Mouse (Mus musculus): Measurements from ENCODE around the gene Iah1. TPM values are rescaled to one million over a fixed set of nuclear protein-coding genes. Genes with fewer than 3 reads are reported as not detected.

The Iah1 gene
- polyA plus RNA-seq, 1 experiment: 18.3 TPM

DNA sequence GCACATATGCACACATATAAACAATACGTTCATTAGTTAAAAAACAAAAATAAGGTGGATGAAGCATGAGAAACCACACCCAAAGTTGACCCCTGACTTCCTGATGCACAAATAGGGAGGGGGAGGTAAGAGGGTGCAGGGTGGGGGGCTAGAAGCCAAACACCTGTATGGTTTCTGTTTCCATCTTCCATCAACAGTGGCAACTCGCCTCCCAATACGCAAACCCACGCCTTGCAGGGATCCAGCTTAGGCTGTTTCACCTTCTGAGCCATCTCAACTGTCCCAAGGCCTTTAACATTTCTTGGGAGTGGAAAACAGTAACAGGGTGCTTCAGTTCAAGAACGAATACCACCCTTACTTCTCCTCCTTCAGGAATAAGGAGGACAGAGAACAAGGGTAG, 21.0 kb downstream of the Iah1 start:
- Histone ChIP-seq H3K36me3 (ENCODE audit: control insufficient read depth, insufficient read depth, low read length) (no peaks in the 10 kb centered on the region; the same call in 1 of the 2 replicates), H3K4me1 (ENCODE audit: control insufficient read depth, insufficient read depth, low read length) (no peaks in the 10 kb centered on the region), H3K4me3 (ENCODE audit: control insufficient read depth, low read depth, low read length) (no peak overlapping the region), H3K27me3 (ENCODE audit: control insufficient read depth, insufficient read depth, low read length) (no peaks in the 10 kb centered on the region), H3K27ac (ENCODE audit: control insufficient read depth, insufficient read depth, low read depth, low read length) (no peak overlapping the region)
- TF ChIP-seq CTCF (IDR thresholded peaks at IDR 0.05; ENCODE audit: control insufficient read depth, insufficient read depth, insufficient replicate concordance, low read depth, low read length) (no peak), POLR2A (IDR thresholded peaks at IDR 0.05; ENCODE audit: control insufficient read depth, low read depth, low read length) (no peak)

GRCm38 (mm10) chr12:21340674-21341073, 24.5 kb downstream of the Iah1 start:
- Histone ChIP-seq H3K36me3 (ENCODE audit: control insufficient read depth, insufficient read depth, low read length) (no peaks in the 10 kb centered on the region), H3K4me1 (ENCODE audit: control insufficient read depth, insufficient read depth, low read length) (no peaks in the 10 kb centered on the region), H3K4me3 (ENCODE audit: control insufficient read depth, low read depth, low read length) (no peak overlapping the region), H3K27me3 (ENCODE audit: control insufficient read depth, insufficient read depth, low read length) (no peaks in the 10 kb centered on the region), H3K27ac (ENCODE audit: control insufficient read depth, insufficient read depth, low read depth, low read length) (no peak overlapping the region)
- TF ChIP-seq POLR2A (IDR thresholded peaks at IDR 0.05; ENCODE audit: control insufficient read depth, low read depth, low read length) (no peak), CTCF (IDR thresholded peaks at IDR 0.05; ENCODE audit: control insufficient read depth, insufficient read depth, insufficient replicate concordance, low read depth, low read length) (no peak)

DNA sequence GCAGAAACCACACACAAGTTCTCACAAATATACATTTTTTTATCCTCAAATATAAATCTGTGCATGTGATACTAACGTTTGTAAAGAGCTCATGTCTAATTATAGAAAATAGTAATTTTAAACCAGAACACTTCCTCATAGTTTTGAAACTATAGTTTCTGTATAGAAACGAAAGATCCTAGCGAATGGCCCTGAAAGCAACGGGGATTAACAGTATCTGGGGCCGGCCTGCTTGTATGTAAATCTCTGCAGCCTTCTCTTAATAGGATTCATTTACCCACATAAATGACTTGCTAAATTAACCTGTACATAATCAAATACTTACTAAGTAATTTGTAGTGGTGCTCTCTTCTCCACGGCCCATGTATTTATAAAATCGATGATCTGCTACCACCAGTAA, 30.8 kb downstream of the Iah1 start:
- Histone ChIP-seq H3K36me3 (ENCODE audit: control insufficient read depth, insufficient read depth, low read length) (peaks cover 2% of the 10 kb centered on the region; the same call in 1 of the 2 replicates), H3K27ac (ENCODE audit: control insufficient read depth, insufficient read depth, low read depth, low read length) (no peak overlapping the region), H3K4me3 (ENCODE audit: control insufficient read depth, low read depth, low read length) (no peak overlapping the region), H3K27me3 (ENCODE audit: control insufficient read depth, insufficient read depth, low read length) (no peaks in the 10 kb centered on the region), H3K4me1 (ENCODE audit: control insufficient read depth, insufficient read depth, low read length) (no peaks in the 10 kb centered on the region)
- TF ChIP-seq CTCF (IDR thresholded peaks at IDR 0.05; ENCODE audit: control insufficient read depth, insufficient read depth, insufficient replicate concordance, low read depth, low read length): no peak
- TF ChIP-seq POLR2A (IDR thresholded peaks at IDR 0.05; ENCODE audit: control insufficient read depth, low read depth, low read length): no peak

GRCm38 (mm10) chr12:21350113-21350876, 34.1 kb downstream of the Iah1 start:
- no peaks in the 10 kb centered on the region for H3K4me1 ChIP-seq (ENCODE audit: control insufficient read depth, insufficient read depth, low read length)
- no peak overlapping the region for H3K4me3 ChIP-seq (ENCODE audit: control insufficient read depth, low read depth, low read length)
- no peak overlapping the region for H3K27ac ChIP-seq (ENCODE audit: control insufficient read depth, insufficient read depth, low read depth, low read length)
- peaks cover 4% of the 10 kb centered on the region for H3K36me3 ChIP-seq (ENCODE audit: control insufficient read depth, insufficient read depth, low read length)
- no peaks in the 10 kb centered on the region for H3K27me3 ChIP-seq (ENCODE audit: control insufficient read depth, insufficient read depth, low read length)
- no peak for TF ChIP-seq CTCF (IDR thresholded peaks at IDR 0.05; ENCODE audit: control insufficient read depth, insufficient read depth, insufficient replicate concordance, low read depth, low read length)

DNA sequence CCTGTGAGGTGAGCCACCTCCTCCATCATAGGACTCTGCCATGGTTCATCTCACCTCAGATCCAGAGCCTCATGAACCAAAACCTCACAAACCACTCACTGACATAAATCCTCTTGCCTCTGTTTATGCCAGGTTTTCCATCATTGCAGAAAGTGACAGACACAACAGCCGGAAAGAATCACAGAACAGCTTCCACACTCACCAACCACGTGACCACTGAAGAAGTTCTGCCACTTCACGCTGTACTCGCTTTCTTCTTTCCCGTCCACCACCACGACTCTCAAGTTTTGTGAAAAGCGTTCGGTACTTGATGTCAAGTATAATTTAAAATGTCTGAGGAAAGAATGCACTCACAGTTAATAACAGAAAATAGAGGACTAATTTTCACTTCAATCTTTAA, 37.5 kb downstream of the Iah1 start:
- H3K36me3 ChIP-seq (ENCODE audit: control insufficient read depth, insufficient read depth, low read length): peaks cover 4% of the 10 kb centered on the region
- TF ChIP-seq CTCF (IDR thresholded peaks at IDR 0.05; ENCODE audit: control insufficient read depth, insufficient read depth, insufficient replicate concordance, low read depth, low read length): no peak
- no peak for TF ChIP-seq POLR2A (IDR thresholded peaks at IDR 0.05; ENCODE audit: control insufficient read depth, low read depth, low read length)
- H3K4me3 ChIP-seq (ENCODE audit: control insufficient read depth, low read depth, low read length): no peak overlapping the region

GRCm38 (mm10) chr12:21362686-21363085, 46.5 kb downstream of the Iah1 start:
- Histone ChIP-seq H3K36me3 (ENCODE audit: control insufficient read depth, insufficient read depth, low read length) (0 out of 2 replicates have a peak, but pooled peaks cover 1% of the 10 kb centered on the region), H3K4me1 (ENCODE audit: control insufficient read depth, insufficient read depth, low read length) (no peaks in the 10 kb centered on the region; the same call in 1 of the 2 replicates), H3K27ac (ENCODE audit: control insufficient read depth, insufficient read depth, low read depth, low read length) (no peak overlapping the region), H3K4me3 (ENCODE audit: control insufficient read depth, low read depth, low read length) (no peak overlapping the region), H3K27me3 (ENCODE audit: control insufficient read depth, insufficient read depth, low read length) (no peaks in the 10 kb centered on the region)
- no peak for TF ChIP-seq CTCF (IDR thresholded peaks at IDR 0.05; ENCODE audit: control insufficient read depth, insufficient read depth, insufficient replicate concordance, low read depth, low read length)
- TF ChIP-seq POLR2A (IDR thresholded peaks at IDR 0.05; ENCODE audit: control insufficient read depth, low read depth, low read length): no peak

More for the DNA sequence above, 37.5 kb downstream of the Iah1 start:
- H3K27ac ChIP-seq (ENCODE audit: control insufficient read depth, insufficient read depth, low read depth, low read length): no peak overlapping the region
- H3K4me1 ChIP-seq (ENCODE audit: control insufficient read depth, insufficient read depth, low read length): no peaks in the 10 kb centered on the region
- H3K27me3 ChIP-seq (ENCODE audit: control insufficient read depth, insufficient read depth, low read length): no peaks in the 10 kb centered on the region

DNA sequence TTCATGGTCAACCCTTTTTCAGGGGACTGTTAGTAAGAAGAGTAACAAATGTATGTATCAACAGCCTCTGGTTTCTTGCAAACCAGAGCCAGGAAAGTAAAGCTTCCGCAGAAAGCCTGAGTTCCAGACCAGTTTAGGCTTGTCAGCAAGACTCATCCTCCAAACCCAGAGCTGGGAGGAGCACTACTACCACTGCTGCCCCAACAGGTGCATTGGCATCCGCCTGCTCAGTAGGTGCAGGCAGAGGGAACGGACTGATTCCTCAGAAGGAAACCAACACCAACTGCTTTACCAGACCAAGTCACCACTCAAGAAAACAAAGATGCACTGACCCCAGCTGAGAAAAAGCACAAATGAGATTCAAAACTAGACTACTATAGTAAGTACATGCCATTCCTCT, 47.0 kb downstream of the Iah1 start:
- Histone ChIP-seq H3K27me3 (ENCODE audit: control insufficient read depth, insufficient read depth, low read length) (no peaks in the 10 kb centered on the region), H3K27ac (ENCODE audit: control insufficient read depth, insufficient read depth, low read depth, low read length) (no peak overlapping the region), H3K36me3 (ENCODE audit: control insufficient read depth, insufficient read depth, low read length) (0 out of 2 replicates have a peak, but pooled peaks cover 1% of the 10 kb centered on the region), H3K4me1 (ENCODE audit: control insufficient read depth, insufficient read depth, low read length) (no peaks in the 10 kb centered on the region; the same call in 1 of the 2 replicates), H3K4me3 (ENCODE audit: control insufficient read depth, low read depth, low read length) (no peak overlapping the region)
- no peak for TF ChIP-seq POLR2A (IDR thresholded peaks at IDR 0.05; ENCODE audit: control insufficient read depth, low read depth, low read length)
- no peak for TF ChIP-seq CTCF (IDR thresholded peaks at IDR 0.05; ENCODE audit: control insufficient read depth, insufficient read depth, insufficient replicate concordance, low read depth, low read length)
